Mouse (Mus musculus) liver, embryonic 15.5 days (tissue): ENCODE measurements around the gene Nrxn3. TPM values are rescaled to one million over a fixed set of nuclear protein-coding genes. Genes with fewer than 3 reads are reported as not detected.

ENCODE experiments used
- ATAC-seq: fragments of 200-750 bp; cut with Nextera tagmentation; 2 replicates; pipeline ENCODE4 v1.8.0; 2017; ENCODE audit warnings: moderate number of reproducible peaks, mild to moderate bottlenecking, moderate library complexity; ENCODE audit not compliant: insufficient read depth
- H3K27ac ChIP-seq: fragments of 300-500 bp; sonication (generic); replicated peaks from 2 replicates; pipeline ENCODE4 v1.5.1; 2015; ENCODE audit warnings: mild to moderate bottlenecking, inconsistent platforms
- H3K27me3 ChIP-seq: fragments of 300-500 bp; sonication (generic); 2 replicates; pipeline ENCODE4 v1.6.1; 2015; ENCODE audit warnings: mild to moderate bottlenecking, inconsistent platforms
- H3K36me3 ChIP-seq: fragments of 300-500 bp; sonication (generic); replicated peaks from 2 replicates; pipeline ENCODE4 v1.6.1; 2015; ENCODE audit warnings: moderate library complexity, mild to moderate bottlenecking, inconsistent platforms
- H3K4me1 ChIP-seq: fragments of 300-500 bp; sonication (generic); replicated peaks from 2 replicates; pipeline ENCODE4 v1.6.1; 2015; ENCODE audit warnings: inconsistent platforms
- H3K4me2 ChIP-seq: fragments of 300-500 bp; sonication (generic); 2 replicates; pipeline ENCODE4 v1.6.1; 2015; ENCODE audit warnings: moderate library complexity, mild to moderate bottlenecking, inconsistent platforms
- H3K4me3 ChIP-seq: fragments of 300-500 bp; sonication (generic); replicated peaks from 2 replicates; pipeline ENCODE4 v1.5.1; 2015; ENCODE audit warnings: mild to moderate bottlenecking, inconsistent platforms
- H3K9ac ChIP-seq: fragments of 300-500 bp; sonication (generic); 2 replicates; pipeline ENCODE4 v1.6.1; 2015; ENCODE audit warnings: moderate library complexity, mild to moderate bottlenecking, inconsistent platforms
- H3K9me3 ChIP-seq: fragments of 300-500 bp; sonication (generic); replicated peaks from 2 replicates; pipeline ENCODE4 v1.6.1; 2016; ENCODE audit warnings: inconsistent platforms
- WGBS: fragments of 180-500 bp; shearing (Covaris S2); methylation state at CpG from one replicate; pipeline ENCODE4 v1.1.7; 2015; ENCODE audit warnings: mixed read lengths; ENCODE audit not compliant: insufficient replicate concordance; 5-methylcytosine and 5-hydroxymethylcytosine counted together
- polyA plus RNA-seq: library from polyadenylated mRNA; unstranded; fragments of >200 nt; fragmentation: Nextera tagmentation; extraction: Ambion mirVana; gene quantifications from 2 replicates; pipeline ENCODE4 v1.2.1, GENCODE M21; 2015

Nrxn3 gene
- polyA plus RNA-seq, 1 experiment from 2014 or later, result 0.38 TPM

DNA sequence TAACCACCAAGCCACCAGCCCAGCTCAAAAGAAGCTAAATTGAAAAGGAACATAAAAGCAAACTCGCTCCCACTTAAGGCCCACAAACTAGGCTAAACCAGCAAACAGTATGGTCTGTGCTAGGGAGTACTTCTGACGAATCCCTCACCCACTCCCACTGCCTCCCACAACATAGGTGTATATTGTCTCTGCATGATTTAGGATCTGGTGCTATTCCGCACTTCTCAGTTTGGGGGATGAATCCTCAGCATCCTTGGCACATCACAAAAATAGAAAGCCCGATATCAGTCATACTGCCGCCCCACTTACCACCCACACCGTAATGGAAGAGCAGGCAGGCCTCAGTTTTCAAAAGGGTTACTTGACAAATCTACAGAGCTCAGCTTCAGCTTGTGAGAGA is 1072.1 kb downstream of the Nrxn3 start:
- Histone ChIP-seq H3K9ac (no peak overlapping the region), H3K9me3 (no peaks in the 10 kb centered on the region), H3K4me1 (no peaks in the 10 kb centered on the region), H3K27ac (no peak overlapping the region), H3K4me2 (no peak overlapping the region), H3K36me3 (no peaks in the 10 kb centered on the region), H3K4me3 (no peak overlapping the region), H3K27me3 (no peaks in the 10 kb centered on the region)
- 63% methylated on average over 6 of the region's 6 CpGs for WGBS
- no peak for ATAC-seq

- Histone ChIP-seq H3K27ac (no peak overlapping the region), H3K27me3 (peaks cover 16% of the 10 kb centered on the region), H3K4me2 (no peak overlapping the region), H3K9me3 (no peaks in the 10 kb centered on the region), H3K36me3 (no peaks in the 10 kb centered on the region), H3K9ac (no peak overlapping the region), H3K4me1 (no peaks in the 10 kb centered on the region), H3K4me3 (no peak overlapping the region)
- 48% methylated on average over 3 of the region's 3 CpGs for WGBS
- no peak for ATAC-seq
These were observed 1085.5 kb downstream of the Nrxn3 start for GRCm38 (mm10) chr12:89808217-89808616.

DNA sequence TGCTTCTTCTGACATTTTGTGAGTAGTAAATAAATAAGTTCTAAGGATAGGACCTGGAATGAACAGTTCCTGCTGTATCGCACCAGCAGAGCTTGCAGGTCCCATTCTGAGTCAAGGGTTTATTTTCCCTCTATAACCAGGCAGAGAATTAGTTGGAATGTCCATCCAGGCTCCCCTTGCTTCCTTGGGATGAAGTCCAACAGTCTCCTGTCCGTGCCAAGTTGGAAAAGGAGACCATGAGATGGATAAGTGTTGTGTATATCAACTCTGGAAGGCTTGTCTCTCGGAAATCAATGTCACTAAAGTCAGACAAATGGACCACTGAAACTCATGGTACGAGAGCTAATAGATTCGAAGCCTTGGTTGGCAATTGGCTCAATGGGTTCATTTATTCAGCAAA is 1087.5 kb downstream of the Nrxn3 start:
- Histone ChIP-seq H3K27ac (no peak overlapping the region), H3K4me3 (no peak overlapping the region), H3K27me3 (peaks cover 29% of the 10 kb centered on the region), H3K36me3 (no peaks in the 10 kb centered on the region), H3K9ac (no peak overlapping the region), H3K4me2 (no peak overlapping the region), H3K9me3 (no peaks in the 10 kb centered on the region), H3K4me1 (no peaks in the 10 kb centered on the region)
- ATAC-seq, result no peak
- 41% methylated on average over 5 of the region's 5 CpGs for WGBS

- Histone ChIP-seq H3K4me3 (peak overlapping the region; percentile 14), H3K9me3 (no peaks in the 10 kb centered on the region), H3K36me3 (no peaks in the 10 kb centered on the region), H3K27me3 (peaks cover 29% of the 10 kb centered on the region), H3K4me1 (no peaks in the 10 kb centered on the region), H3K27ac (no peak overlapping the region), H3K9ac (no peak overlapping the region), H3K4me2 (peak overlapping the region; percentile 46)
- WGBS, result under 1% methylated on average over 36 of the region's 36 CpGs
- ATAC-seq, result peak; percentile 71
These were observed 1089.3 kb downstream of the Nrxn3 start for GRCm38 (mm10) chr12:89811815-89812549.

GRCm38 (mm10) chr12:89812550-89813207 is 1090.0 kb downstream of the Nrxn3 start:
- no peak overlapping the region for H3K4me3 ChIP-seq
- H3K36me3 ChIP-seq, result no peaks in the 10 kb centered on the region
- peaks cover 29% of the 10 kb centered on the region for H3K27me3 ChIP-seq
- H3K4me2 ChIP-seq, result peak overlapping the region; percentile 46
- ATAC-seq, result no peak
- no peak overlapping the region for H3K27ac ChIP-seq
- under 1% methylated on average over 17 of the region's 17 CpGs for WGBS
- H3K9ac ChIP-seq, result no peak overlapping the region
- H3K4me1 ChIP-seq, result no peaks in the 10 kb centered on the region
- H3K9me3 ChIP-seq, result no peaks in the 10 kb centered on the region

- WGBS, result 13% methylated on average over 13 of the region's 13 CpGs
- Histone ChIP-seq H3K9ac (no peak overlapping the region), H3K36me3 (no peaks in the 10 kb centered on the region), H3K27ac (no peak overlapping the region), H3K27me3 (peaks cover 29% of the 10 kb centered on the region), H3K4me1 (no peaks in the 10 kb centered on the region), H3K4me3 (no peak overlapping the region), H3K9me3 (no peaks in the 10 kb centered on the region), H3K4me2 (no peak overlapping the region)
- ATAC-seq, result no peak
These were observed 1090.6 kb downstream of the Nrxn3 start for GRCm38 (mm10) chr12:89813294-89813693.

GRCm38 (mm10) chr12:89813718-89814117 is 1091.0 kb downstream of the Nrxn3 start:
- no peaks in the 10 kb centered on the region for H3K9me3 ChIP-seq
- ATAC-seq, result no peak
- H3K27ac ChIP-seq, result no peak overlapping the region
- H3K4me1 ChIP-seq, result no peaks in the 10 kb centered on the region
- peaks cover 29% of the 10 kb centered on the region for H3K27me3 ChIP-seq
- H3K36me3 ChIP-seq, result no peaks in the 10 kb centered on the region
- 52% methylated on average over 5 of the region's 5 CpGs for WGBS
- H3K4me2 ChIP-seq, result no peak overlapping the region
- H3K9ac ChIP-seq, result no peak overlapping the region
- no peak overlapping the region for H3K4me3 ChIP-seq

DNA sequence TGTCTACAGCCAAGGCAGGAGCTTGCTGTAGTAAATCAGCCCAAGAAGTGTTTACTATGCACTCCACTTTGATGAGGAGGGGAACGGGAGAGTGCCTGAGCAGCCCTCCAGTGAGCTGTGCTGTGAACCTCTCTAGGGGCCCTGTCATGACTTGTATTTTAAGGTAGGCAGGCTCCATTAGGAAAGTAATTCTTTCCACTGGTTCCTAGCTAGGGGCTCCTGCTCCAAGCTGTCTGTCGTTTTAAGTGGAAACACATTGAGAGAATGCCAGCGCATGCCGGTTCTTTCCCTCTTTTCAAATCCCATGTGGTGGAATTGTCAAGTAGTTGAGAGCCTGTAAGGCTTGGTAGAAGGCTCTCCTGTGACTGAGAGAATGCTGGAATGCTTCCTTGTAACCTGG is 1091.9 kb downstream of the Nrxn3 start:
- 38% methylated on average over 4 of the region's 4 CpGs for WGBS
- H3K4me2 ChIP-seq, result no peak overlapping the region
- no peaks in the 10 kb centered on the region for H3K9me3 ChIP-seq

GRCm38 (mm10) chr12:89817072-89817773 is 1094.5 kb downstream of the Nrxn3 start:
- Histone ChIP-seq H3K27ac (no peak overlapping the region), H3K36me3 (no peaks in the 10 kb centered on the region), H3K4me3 (no peak overlapping the region), H3K9me3 (no peaks in the 10 kb centered on the region), H3K4me1 (no peaks in the 10 kb centered on the region), H3K9ac (no peak overlapping the region), H3K4me2 (no peak overlapping the region), H3K27me3 (peaks cover 21% of the 10 kb centered on the region)
- WGBS, result 54% methylated on average over 9 of the region's 9 CpGs
- no peak for ATAC-seq

More for the DNA sequence above, 1091.9 kb downstream of the Nrxn3 start:
- no peak overlapping the region for H3K9ac ChIP-seq
- no peak for ATAC-seq
- peaks cover 29% of the 10 kb centered on the region for H3K27me3 ChIP-seq
- no peak overlapping the region for H3K4me3 ChIP-seq
- H3K27ac ChIP-seq, result no peak overlapping the region
- no peaks in the 10 kb centered on the region for H3K4me1 ChIP-seq
- no peaks in the 10 kb centered on the region for H3K36me3 ChIP-seq

- 52% methylated on average over 2 of the region's 2 CpGs for WGBS
- Histone ChIP-seq H3K27ac (no peak overlapping the region), H3K4me2 (no peak overlapping the region), H3K36me3 (no peaks in the 10 kb centered on the region), H3K9me3 (no peaks in the 10 kb centered on the region), H3K4me1 (no peaks in the 10 kb centered on the region), H3K27me3 (peaks cover 13% of the 10 kb centered on the region), H3K9ac (no peak overlapping the region), H3K4me3 (no peak overlapping the region)
- ATAC-seq, result no peak
These were observed 1095.5 kb downstream of the Nrxn3 start for GRCm38 (mm10) chr12:89818200-89818599.

- Histone ChIP-seq H3K4me3 (no peak overlapping the region), H3K4me1 (no peaks in the 10 kb centered on the region), H3K9me3 (no peaks in the 10 kb centered on the region), H3K9ac (no peak overlapping the region), H3K4me2 (no peak overlapping the region), H3K27me3 (no peaks in the 10 kb centered on the region), H3K36me3 (no peaks in the 10 kb centered on the region), H3K27ac (no peak overlapping the region)
- 51% methylated on average over 4 of the region's 4 CpGs for WGBS
- no peak for ATAC-seq
These were observed 1099.5 kb downstream of the Nrxn3 start for GRCm38 (mm10) chr12:89822141-89822540.
